Mouse (Mus musculus): ENCODE data around the gene Hsf5.

Hsf5 gene

DNA sequence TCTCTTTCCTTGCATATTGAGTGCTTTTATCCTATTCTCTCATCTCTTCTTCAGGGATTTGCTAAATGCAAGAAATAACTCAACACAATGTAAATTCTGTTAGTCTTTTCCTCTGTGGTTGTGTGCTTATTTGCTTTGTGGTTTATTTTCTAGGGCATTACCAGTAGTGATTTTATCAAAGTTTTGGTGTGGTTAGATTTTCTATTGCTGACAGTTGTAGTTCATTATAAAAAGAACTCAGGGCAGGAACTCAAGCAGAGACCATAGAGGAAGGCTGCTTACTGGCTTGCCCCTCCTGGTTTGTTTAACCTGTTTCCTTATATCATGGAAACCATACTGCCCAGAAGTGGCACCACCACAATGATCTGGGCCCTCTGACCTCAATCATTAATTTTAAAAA lies 25.9 kb downstream of the Hsf5 start:
- no peak for DNase-seq

DNA sequence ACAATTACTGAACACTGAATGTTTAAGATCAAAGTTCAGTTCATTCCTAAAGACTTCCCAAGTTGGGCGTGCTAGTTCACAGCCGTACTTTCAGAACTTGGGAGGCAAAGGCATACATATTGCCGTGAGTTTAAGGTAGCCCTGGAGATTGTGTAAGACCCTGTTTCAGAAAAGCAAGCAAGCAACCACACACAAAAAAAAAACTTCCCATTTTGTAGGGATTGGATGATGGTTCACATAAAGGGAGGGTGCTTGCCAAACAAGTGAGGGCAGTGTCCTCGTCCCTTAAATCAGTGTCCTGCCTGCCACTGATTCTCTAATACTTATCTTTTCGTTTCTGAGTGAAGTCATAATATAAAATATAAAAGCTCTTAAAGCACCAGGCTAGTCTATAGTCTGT lies 37.7 kb downstream of the Hsf5 start:
- no peak for DNase-seq

DNA sequence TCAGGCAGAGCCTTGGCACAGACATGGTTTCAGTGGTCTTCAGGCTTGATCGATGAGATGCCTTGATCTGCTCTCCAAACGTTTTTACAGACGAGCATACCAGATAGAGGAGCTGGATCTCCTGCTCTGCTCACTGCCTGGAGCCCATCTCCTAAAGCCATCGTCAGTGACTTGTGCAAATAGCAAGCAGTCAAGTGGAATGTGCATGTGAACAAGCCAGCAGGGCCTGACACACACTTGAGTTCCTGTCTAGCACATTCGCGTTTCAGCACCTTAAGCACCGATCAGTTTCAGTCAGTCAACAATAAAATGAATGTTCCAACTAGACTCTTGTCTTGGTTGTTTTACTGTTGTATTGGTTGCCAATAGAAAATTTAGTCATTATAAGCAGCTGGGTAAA lies 42.3 kb downstream of the Hsf5 start:
- no peak for DNase-seq

DNA sequence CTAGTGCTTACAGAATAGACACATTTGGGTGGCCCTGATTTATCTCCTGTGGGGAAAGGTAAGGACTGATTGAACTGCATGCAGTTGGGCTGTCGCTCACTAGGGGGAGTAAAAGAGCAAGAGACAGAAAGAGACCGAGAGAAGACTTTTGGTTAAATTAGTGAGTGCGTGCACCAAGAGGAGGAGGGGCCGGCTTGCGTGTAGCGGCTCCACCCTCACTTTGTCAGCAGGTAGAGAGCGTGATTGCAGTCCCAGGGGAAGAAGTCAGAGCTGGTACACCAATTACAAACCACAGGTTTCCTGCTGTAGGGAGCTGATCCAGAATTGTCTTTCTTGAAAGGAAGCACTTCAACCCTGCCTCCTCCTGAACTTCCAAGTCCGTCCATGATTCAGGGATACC lies 45.4 kb downstream of the Hsf5 start, which contains the start of gene Rnf43:
Gene Rnf43, plus strand, starts transcription at position 316 of the 400 bp plus-strand sequence.
- peak; percentile 85 for DNase-seq

DNA sequence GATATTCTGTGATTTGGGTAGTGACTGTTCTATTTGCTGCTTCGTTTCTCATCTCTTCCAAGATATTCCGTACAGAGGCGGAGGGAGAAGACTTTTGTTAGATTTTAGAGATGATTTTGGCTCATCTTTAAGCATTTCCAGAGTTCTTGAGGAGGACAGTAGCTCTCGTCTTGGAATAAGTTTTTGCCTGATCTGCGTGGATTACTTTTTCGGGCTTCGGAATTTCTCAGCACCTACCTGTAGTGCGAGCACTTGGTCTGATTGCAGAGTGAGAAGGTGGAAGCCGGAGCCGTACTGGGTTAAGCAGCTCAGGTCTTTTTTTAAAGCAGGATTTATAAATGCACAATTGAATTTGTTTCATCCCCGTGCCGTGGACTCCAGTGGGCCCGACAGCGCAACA lies 45.9 kb downstream of the Hsf5 start:
- no peak for DNase-seq

DNA sequence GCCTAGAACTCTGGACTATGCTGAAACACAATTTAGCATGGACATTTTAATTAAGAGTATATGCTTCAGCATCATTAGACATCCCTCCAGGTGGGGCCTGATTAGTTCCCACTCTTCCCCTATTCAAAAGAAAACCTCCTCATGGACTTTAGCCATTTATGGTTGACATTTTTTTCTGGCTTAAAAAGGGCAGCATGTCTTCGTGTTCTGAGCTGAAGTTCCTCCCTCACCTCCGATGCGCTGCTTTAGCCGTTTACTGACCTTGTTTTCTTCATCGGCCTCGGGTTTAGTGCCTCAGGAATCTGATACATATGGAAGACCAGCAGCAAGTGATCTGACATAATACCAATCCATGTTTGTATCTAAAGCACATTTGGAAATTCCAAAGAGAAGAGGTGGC lies 47.0 kb downstream of the Hsf5 start:
- no peak for DNase-seq

DNA sequence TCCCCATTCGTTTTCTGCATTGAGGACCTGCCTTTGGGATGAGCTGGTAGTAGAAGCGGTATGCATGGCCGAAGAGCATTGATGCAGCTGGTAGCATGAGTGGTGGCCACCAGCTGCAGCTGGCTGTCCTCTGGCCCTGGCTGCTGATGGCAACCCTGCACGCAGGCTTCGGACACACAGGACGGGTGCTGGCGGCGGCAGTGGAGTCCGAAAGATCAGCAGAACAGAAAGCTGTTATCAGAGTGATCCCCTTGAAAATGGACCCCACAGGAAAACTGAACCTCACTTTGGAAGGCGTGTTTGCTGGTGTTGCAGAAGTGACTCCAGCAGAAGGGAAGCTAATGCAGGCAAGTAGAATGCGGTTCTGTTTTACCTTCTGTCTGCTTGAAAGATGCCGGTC lies 47.6 kb downstream of the Hsf5 start:
- DNase-seq, result no peak

DNA sequence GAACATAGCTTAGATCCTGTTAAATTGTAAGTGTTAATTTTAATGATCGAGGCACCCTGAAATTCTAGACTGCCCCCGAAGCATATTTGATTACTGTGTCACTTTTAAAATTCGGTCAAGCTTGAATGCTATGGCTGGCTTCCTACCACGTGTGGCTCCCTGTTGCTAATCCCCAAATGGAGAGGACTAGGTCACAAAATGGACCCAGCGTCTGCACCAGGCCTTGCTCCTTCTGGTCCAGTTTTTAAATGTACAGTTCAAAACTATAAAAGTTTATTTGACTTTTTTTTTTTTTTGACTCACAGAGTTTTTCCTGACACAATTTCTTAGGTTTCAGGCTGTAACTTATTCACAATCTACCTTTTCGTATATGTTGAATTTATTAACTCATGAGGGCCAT lies 48.3 kb downstream of the Hsf5 start:
- DNase-seq, result no peak

DNA sequence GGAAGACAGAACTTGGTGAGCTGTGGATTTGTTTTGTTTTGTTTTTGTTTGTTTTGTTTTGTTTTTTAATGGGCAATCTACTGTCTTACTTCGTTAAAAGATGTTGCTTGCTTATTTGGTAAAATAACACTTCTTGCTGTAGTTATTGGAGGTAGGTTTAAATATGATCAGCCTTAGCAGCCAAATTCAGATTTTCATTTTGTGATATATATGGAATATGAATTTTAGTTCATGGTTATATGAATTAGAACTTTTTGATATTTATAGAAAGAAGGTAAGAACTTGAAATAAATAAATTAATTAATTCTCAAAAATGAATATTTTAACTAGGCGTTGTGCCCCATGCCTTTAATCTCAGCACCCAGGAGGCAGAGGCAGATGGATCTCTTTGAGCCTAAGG lies 48.7 kb downstream of the Hsf5 start:
- no peak for DNase-seq

DNA sequence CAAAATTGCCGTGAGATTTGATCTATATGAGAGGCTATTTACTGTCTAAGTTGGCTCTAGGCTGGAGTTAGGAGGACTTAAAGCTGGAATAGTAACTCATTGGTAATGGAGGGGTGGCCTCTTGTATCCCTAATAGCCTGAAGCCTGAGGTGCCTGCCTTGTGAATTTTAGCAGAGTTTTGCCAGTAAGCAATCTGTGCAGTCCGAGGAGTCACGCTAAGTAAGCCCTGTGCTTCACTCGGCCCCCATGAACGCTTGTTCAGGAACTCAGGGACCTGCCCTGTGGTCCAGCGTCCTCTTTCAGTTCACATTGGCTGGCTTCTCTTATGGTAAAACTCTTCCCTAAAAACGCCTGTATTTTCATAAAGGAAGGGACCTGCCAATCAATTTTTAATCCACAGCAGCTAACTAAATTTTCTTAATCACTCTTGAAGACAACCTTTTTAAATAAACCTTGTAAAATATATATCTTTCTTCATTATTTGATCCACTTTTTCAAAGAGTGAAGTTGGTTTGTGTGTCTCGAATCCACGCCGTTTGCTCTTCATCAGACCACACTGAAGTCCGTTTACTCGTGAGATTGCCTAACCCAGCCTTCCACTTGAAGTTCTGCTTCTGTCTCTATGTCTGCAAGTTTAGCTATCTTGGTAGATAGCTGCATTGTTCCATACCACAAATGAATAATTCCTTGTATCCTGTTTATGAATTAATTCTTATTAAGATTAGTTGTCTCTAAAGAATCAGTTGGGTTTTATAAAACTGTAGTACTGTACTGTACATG lies 49.5 kb downstream of the Hsf5 start:
- no peak for DNase-seq

DNA sequence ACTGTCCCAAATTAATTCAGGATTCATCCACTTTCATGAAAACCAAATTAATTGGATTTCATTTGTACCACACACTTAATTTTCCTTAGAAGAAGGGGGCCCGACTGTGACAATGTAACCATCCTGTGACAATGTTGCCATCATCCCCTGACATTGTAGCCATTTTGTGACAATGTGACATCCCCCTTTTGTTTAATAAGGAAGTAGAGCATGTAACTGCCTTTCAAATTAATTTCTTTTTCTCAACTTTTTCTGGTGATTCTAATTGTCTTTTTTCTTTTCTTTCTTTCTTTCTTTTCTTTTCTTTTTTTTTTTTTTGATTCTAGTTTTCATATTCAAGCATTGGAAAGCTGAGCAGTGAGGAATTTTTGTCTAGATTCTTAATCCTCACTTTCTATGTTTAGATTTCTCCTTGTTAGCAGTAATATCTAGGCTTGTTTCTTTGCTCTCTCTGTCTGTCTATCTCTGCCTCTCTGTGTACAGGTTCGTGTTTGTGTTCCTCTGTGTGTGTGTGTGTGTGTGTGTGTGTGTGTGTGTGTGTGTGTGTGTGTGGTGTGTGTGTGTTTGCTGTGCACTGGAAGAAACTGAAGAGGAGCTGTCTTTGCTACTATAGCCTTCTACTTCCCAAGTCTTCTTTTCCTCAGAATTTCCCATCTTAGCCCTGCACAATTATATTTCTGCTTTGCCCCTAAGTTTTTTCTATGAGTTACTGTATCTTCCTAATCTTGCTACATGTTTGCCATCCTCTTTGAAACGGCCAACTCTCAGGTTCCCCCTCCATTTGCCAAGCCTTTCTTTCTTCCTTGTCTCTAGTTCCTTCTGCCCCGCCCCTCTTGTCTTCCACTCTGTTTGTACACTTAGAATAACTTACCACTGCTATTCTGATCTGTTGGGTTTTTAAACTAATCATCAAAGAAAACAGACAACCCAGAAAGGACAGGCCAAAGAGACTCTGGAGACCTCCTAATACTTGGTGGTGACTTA lies 50.4 kb downstream of the Hsf5 start:
- no peak for DNase-seq

DNA sequence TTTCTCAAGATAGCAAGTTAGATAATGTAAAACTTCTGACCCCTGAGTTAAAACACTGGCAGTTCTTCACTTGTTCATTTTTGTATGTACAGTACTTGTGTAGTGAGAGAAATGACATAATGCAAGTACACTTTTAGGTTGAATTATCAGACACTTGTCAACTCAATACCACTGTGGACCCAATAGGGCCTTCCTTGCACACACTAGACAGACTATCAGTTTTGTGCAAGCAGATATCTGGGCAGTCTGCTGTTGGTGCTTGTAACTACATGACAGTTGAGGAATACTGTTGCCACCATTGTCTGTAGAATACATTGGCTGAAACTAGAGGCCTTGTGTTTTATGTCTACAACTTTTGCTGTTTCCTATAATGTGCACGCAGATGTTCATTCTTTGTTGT lies 56.3 kb downstream of the Hsf5 start:
- no peak for DNase-seq

DNA sequence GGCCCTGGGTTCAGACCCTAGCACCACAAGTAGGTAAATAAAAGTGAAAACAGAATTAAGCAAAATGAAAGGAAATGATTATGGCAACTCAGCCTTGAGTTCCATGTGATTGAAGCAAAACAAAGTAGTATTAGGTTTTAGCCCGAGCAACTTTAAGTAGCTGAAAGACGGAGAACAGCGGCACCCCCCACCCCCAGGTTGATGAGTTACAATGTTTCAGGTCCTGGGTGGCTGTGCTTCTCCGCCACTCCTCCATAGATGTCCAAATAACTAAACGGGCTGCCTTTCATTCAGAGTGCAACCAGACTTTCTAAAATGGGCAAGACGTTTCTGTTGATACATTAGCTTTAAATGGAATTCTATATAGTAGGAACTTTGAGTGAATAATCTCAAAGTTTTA lies 58.6 kb downstream of the Hsf5 start:
- DNase-seq, result no peak

DNA sequence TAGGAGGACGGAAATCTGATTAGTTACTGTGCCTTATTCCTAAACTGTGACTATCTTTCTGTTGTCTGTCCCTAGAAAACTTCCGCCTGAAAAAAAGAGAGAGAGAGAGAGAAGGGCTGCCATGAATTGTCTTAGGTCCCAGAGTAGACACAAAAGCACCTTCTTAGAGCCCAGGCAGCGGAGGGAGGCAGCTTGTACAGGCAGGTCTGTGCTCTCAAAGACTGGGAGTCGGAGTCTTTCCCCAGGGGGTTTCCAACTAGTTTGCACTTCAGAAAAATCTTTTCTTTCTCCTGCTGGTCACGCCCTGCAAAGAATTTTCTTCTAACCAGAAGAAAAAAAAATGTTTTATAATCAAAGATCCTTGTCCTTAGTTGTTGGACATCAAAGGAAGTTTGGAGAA lies 60.8 kb downstream of the Hsf5 start:
- no peak for DNase-seq

DNA sequence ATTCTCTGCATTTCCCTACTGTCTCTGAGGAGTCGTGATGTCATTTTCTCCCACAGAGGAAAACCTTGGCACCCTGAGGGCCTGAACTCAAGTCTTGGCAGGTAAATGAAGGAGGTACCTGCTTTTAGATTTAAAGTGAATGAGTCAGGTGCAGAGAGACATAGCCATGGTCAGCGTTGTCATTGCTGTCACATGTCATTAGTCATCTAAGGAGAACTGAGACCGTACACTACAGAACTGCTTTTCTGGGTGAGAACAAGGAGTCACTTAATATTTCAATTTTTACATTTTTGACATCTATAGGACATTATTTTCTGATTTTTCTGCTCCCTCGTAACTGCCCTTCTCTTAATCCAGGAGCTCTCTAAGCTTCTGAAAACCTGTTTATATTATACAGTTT lies 61.6 kb downstream of the Hsf5 start:
- no peak for DNase-seq

DNA sequence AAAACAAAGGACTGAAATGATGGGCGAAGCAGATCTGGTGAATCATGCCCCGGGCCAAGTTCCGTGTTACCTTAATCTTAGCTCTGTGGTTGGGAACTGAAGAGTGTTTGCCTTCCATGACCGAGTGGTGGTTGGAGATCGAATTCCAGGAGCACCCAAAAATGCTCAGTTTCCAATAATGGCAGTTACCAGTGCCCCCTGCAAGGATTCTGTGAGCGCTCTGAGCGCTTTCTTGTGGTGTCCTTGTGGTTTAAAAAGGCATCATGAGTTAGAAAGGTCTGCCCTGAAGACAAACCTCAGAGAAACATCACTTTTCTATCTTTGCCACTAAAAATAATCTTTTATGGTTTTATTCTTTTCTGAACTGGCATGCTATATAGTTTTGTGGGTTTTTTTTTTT lies 62.0 kb downstream of the Hsf5 start:
- DNase-seq, result no peak

DNA sequence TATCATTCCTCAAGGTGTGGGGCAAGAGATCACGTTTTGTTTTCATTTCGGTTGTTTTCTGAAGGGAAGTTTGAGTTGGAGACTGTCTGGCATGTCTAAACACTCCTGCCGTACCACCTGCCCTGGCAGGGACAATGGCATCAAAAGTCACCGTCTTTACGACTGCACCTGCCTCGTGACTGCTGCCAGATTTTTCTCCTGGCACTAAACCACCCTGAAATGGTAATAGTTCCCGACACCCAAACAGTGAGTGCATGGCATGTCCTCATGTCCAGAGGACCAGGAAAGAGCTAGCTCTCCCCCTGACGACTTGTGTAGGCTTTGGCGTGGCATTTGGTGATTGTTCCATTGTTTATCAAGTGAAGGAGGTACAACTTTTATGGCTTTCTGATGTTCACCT lies 63.8 kb downstream of the Hsf5 start:
- no peak for DNase-seq

DNA sequence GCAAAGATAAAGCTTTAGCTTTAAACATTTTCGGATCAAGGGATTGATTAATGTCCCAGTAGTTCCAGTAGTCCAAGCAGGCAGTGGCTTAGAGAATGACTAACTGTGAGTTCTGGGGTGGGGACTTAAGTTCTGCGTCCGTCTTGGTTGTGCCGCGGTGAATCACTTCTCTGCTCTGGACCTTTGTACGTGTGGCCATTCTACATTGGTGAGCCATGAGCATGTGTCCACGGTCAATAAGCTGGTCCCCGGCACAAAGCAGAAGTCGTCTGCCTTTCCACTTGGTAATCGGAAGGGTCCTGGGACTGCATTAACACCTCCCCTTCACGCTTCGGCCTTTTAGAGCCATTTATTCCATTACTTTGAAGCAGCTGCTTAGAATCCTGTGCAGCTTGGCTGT lies 65.1 kb downstream of the Hsf5 start:
- DNase-seq, result no peak

DNA sequence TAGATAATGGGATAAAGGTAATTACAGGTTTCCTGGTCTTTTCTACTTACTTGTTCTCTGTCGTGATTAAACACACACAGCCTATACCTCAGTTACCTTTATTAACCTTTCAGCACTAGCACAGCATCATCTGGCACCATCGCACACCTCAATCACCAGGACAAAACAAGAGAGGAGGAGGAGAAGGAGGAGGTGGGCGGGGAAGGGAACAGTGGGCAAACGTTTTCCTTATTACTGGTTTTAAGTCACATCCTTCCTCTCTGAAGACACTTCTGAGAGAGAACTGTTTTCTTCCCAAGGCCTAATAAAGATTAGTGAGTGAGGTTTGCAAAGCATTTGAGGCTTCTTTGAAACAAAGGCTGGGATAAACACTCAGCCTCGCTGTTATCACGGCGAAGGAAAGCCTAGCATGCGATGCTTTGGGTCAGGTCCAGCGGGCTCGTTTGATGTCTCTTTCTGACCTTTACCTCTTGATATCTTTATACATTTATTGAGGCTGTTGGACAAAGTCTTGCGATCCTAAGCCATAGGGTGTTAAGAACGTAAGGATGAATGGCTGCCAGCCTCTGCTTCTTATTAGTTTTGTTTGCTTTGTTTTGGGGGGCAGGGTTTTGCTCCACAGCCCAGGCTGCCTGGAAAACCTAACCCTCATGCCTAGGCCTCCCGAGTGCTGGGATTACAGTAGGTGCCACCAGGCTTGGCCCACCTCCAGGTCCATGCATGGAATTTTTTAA lies 66.0 kb downstream of the Hsf5 start:
- DNase-seq, result no peak

DNA sequence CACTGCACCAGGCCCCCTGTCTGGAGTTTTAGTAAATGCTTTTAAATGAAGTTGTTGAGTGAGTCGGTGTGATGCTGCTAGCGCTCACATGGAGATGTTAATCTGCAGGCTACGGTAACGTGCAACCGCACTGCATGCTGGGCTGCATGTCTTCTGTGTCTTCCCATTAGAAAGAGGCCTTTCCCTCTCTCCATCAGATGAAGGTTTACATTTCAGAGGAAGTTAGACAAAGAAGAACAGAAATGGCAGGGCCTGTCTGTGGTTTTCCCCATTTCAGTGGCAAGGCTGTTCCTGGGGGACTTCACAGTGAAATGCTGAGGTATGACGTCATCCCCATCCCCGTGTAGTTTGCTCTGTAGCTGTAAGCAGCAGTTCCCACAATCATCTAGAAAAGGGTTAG lies 69.4 kb downstream of the Hsf5 start:
- no peak for DNase-seq

DNA sequence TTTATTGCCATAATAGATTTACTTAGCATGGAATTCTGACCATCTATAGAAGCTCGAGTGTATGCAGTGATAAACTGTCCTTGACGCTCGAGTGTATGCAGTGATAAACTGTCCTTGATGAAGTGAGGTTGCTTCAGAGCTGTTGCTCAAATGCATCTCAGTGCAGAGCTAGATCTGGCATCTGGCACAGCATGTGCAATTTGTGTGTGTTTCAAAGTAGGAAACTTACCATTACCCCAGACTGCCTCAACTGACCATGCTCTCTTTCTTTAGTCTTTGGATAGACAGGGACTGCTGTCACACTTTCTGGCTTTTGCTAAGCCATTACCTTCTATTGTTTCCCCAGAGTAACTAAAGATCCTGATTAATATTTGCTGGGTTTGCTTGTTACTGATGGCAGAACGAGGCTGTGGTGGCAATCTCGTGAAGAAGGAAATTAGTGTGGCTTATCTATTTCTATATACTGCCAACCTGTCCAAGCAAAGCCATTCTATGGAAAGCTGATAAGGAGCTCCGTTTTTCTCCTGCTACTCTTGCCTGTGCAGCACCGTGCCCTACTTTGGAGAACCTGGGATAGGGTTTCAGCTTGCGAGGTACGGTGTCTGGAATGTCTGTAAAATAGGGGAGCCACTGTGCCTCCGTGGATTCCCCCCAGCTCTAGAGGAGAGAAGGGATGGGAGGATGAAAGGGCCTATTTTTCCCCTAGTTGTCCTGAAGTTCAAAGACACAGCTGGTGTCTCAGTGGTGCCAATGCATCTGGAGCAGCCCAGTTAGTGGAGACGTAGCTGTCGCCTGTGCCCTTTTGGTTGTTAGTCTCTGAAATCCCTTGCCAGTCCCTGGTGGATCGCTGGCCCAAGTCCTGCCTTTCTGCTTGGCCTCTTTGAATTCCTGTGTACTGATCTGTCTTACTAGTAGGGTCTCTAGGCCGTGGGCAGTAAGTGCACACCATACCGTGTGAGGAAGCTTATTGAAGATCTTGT lies 70.6 kb downstream of the Hsf5 start:
- no peak for DNase-seq

Data from cerebellum, adult 11 months (tissue).